Mouse (Mus musculus) cerebellum, adult 11 months (tissue): Measurements from ENCODE around the gene Pmm1.
A peak's percentile ranks its signal among the peaks of the same experiment; 100 is the strongest.
"Not testable (repeated sequence)": the region's sequence is repeated elsewhere in the genome, so short reads cannot be mapped to it uniquely, and the experiment has no call there.

Experiments
- DNase-seq: peaks from one replicate; pipeline ENCODE4 v3.0.0; 2022

Gene Pmm1

DNA sequence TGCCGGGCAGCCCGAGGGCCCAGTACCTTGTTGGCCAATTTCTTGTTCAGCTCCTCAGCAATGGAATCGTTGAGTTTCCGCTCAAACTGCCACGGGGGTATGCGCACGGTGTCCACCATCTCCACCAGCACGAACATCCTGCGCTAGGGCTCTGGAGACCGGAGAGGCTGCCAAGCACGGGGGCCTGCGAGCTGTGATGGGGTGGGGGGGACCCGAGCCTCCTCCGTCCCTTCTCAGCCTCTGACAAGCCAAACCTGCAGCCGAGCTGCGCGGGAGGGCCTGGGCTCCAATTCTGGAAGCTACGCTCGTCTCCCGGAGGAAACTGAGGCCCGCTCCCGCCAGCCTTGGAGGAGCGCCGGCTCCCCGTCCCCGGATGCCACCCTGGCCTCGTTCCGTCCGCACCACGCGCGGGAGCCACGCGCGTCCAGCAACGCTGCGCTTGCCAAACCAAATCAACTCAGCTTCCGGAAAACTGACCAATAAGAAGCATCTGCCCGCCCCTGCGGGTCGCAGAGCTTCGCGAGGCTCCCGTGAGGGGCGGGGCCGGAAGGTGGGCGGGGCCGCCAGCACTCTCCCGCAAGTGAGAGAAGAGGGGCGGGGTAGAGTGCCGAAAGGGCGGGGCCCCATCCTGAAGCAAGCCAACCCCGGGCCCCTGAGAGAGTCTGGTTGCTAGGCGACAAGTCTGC is 34.8 kb downstream of the Pmm1 start, which contains the start of gene Polr3h:
TSS of gene Polr3h (minus strand) at position 481 of the 686 bp plus-strand sequence.
- DNase-seq: peak; percentile 92

- DNase-seq: no peak
These were observed 35.8 kb downstream of the Pmm1 start for GRCm38 (mm10) chr15:81924933-81925332.

DNA sequence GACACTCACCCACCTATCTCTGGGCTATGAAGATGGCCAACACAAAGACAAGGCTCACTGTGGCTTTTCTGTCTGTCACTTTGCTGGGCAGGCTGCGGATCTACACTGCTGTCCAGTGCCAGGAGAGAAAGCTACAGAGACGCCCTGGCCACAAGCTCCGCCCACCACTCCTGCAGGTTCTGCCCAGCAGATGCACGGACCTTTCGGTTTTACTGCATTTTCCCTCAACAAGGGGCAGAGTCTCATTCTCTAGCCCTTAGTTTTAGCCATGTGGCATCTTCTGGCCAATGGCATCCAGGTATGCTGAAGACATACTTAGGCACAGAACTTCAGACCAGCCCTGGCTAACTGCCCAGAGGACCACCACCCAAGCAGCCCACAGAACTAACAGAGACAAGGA is 39.5 kb downstream of the Pmm1 start:
- DNase-seq: peak; percentile 28

- peak; percentile 47 for DNase-seq
These were observed 40.0 kb downstream of the Pmm1 start for GRCm38 (mm10) chr15:81920546-81921217.

GRCm38 (mm10) chr15:81919062-81919461 is 41.7 kb downstream of the Pmm1 start:
- no peak for DNase-seq

DNA sequence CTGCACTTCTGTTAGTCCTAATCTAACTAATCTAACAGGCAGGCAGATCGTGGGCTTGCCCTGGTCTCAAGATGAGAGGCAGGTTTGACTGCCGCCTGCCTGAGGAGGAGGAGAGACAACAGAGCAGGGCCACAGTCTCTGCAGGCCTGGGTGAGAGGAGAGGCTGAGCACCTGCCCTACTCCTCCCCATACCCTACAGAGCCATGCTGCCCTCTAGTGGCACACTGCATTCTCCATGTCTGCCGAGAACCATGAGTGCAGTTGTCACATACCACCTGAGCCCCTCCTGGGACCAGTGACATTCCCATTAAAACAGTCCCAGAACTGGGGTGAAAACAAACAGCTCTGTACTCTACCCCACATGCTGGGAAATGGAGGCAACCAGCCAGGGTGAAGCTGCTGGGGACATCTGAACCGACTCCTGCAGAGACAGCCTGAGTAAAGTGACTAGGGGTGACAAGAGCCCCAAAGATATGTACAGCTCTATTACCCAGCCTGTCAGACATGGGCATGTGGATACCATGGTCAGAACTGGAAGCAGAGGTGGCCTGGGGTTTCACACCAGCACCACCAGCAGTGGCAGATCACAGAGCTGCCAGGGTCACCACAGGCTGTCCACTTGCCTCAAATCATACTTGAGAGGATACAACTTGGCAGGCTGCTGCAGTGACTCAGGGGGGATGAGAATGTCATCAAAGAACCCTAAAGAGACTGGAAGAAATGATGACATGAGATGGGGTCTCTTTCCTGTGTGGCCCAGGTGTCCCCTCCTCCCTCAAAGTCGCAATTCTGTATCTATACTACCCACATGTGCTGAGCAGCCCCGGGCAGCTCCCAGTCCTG is 42.9 kb downstream of the Pmm1 start:
- peak; percentile 56 for DNase-seq

GRCm38 (mm10) chr15:81917201-81917600 is 43.5 kb downstream of the Pmm1 start:
- DNase-seq: no peak

DNA sequence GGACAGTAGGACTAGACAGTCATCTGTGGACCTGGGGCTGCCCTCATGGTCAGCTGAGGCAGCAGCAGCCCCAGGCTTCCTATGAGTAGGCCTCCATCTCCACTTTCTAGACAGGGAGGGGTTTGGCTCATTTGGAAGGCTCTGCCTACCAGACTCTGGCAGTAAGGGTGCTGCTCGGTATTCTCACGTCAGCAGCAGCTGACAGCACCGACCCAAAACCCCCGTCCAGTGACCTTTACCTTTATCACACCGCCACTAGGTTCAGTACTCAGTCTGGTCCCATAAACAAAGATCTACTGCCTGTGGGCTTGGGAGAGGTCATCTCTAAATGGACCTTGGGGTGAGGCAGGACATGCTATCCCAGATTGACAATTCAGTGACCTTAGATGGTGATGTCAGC is 45.1 kb downstream of the Pmm1 start:
- no peak for DNase-seq

GRCm38 (mm10) chr15:81914668-81915067 is 46.1 kb downstream of the Pmm1 start:
- no peak for DNase-seq

DNA sequence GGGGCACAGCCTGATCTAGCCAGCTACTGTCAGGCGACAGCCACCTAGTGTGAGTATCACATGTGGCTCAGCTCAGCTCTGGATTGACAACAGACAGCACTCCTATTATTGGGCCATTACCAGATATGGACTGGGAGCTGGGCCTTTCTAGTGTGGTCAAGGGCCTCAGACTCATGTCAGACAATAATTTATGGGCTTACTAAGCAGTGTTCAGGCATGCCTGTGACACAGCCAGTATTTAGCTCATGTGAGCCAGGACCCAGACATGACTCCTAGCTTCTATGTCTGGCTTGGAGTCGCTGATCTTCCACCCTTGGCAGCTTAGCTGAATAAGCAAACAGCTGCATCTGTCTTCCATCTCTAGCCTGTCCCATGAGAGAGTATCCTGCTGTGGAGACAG is 48.2 kb downstream of the Pmm1 start:
- DNase-seq: no peak

DNA sequence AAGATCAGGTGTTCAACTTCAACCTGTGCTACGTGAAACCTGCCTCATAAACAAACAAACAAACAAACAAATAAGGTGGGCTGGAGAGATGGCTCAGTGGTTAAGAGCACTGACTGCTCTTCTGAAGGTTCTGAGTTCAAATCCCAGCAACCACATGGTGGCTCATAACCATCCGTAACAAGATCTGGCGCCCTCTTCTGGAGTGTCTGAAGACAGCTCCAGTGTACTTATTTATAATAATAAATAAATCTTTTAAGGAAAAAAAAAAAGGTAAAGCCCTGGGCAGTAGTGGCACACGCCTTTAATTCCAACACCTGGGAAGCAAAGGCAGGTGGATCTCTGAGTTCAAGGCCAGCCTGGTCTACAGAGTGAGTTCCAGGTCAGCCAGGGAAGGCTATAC is 52.0 kb downstream of the Pmm1 start:
- not testable (repeated sequence) for DNase-seq

DNA sequence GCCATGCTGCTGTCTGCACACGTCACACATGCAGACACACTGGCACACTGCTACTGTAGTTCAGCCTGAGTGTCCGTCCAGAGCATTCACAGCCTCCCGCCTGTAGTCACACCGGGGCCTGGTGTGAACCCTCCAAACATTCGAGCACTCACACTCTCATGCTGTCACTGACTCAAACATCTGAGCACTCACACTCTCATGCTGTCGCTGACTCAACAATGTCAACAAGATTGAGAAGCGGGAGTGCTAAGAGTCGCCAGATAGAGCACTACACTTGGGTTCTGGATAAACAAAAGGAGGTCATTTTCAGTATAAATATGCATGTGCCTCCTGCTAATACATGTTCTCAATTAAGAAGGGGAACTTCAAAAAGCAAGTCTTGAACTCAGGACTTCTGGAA is 52.8 kb downstream of the Pmm1 start:
- DNase-seq: no peak

DNA sequence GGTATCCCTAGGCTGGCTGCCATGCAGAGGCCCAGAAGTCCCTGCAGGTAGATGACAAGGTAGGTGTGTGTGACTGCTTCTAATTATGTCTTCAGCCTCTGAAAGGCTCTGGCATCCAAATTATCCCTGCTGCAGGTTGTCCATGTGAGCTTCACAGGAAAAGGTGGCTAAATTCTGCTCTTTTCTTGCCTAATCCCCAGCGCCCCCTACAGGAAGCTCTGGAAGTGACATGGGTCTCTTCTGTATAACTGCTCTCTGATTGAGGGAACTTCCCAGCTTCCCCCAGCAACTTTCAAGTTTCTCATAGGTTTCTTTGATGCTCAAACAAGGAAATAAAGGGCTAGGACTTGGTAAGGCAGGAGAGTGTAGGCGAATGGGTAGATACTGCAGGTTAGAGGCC is 55.8 kb downstream of the Pmm1 start:
- peak; percentile 68 for DNase-seq
